Mouse (Mus musculus) neural tube, embryonic 10.5 days (tissue): Measurements from ENCODE around the gene Fam178b.
"Not testable (repeated sequence)": the region's sequence is repeated elsewhere in the genome, so short reads cannot be mapped to it uniquely, and the experiment has no call there.

Source experiments
- DNase-seq: peaks from one replicate; pipeline ENCODE4 v3.0.0-alpha.2; 2017; ENCODE audit warnings: low spot score; ENCODE audit errors: extremely low spot score

Gene Fam178b

DNA sequence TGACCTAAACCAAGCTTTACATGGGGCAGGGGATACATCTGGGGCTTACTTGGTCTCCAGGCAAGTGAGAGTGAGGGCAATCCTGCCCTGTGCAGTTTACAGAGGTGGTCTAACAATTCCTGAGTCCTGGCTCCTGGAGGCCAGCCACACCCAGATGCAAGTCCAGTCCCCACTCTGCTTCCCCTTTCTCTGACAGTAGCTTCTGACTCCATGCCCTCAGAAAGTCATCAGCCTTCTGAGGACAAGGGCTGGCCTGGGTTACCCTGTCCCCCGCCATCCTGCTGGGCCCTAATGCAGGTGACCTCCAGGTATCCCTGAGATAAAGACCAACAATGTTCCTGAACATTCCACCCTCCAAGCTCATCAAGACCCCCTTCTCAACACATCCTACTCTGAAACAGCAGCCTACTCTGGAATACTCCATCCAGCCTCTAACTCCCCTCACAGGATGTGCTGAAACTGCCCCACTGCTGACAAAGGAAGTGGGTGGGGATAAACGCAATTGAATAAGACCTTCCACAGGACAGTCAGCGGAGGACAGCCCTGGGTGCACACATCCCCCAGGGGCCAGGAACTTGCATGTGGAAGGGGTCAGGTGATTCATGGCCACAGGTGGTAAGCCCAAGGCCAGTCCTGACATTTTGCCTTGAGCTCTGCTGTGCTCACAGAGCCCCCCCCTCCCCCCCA is 52.8 kb downstream of the Fam178b start:
- DNase-seq, result no peak

DNA sequence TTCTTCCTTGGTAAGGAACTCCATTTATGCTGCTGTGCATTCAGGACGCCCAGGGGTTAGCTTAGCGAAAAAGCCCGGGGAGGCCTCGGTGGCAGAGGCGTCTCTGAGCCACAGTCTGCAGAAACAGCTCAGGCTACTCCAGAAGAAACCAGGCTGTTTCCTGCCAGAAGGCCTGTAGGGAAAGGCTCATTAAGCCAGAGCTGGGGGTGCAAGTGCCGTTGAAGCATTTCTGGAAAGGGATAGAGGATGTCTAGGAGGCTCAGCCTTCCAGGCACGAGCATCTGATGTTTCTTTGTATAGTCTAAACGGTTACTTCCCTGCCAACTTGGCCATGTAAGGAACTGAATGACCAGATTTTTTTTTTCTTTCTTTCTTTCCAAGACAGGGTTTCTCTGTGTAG is 54.4 kb downstream of the Fam178b start:
- no peak for DNase-seq

DNA sequence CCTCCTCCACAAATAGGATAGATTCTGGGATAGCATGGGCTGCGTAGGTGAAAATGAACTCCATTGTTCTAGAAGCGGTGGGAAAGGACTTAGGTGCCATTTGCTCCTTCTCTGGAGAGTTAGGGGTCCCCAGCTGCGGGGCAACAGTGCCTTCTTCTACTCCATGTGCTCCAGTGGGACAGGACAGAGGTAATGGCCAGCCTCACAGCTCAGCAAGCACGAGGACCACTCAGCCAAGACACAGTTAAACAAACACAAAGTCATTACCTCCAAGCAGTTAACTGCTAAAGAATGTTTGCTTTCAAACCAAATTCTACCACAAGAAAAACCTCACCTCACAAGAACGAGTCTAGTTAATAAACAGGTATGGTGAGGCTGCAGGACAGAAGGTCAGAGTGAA is 57.5 kb downstream of the Fam178b start:
- DNase-seq, result no peak

GRCm38 (mm10) chr1:36615958-36616357 is 67.0 kb downstream of the Fam178b start:
- DNase-seq, result not testable (repeated sequence)

DNA sequence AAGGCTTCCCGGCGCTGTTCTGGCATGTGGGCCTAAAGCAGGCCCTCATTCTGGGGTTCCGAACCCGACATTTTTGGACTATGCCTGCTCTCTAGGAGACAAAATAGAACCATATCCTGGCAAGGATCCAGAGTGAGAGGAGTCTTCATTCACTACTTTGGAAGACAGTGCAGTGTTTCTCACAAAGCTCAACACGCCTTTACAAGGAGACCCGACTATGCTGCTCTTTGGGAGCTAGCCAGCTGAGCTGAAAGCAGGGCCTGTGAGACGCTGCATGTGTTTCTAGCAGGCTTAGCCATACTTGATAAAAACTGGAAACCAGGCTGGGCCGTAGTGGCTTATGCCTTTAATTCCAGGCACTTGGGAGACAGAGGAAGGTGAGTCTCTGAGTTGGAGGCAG is 67.8 kb downstream of the Fam178b start:
- no peak for DNase-seq

GRCm38 (mm10) chr1:36614584-36614983 is 68.4 kb downstream of the Fam178b start:
- no peak for DNase-seq

DNA sequence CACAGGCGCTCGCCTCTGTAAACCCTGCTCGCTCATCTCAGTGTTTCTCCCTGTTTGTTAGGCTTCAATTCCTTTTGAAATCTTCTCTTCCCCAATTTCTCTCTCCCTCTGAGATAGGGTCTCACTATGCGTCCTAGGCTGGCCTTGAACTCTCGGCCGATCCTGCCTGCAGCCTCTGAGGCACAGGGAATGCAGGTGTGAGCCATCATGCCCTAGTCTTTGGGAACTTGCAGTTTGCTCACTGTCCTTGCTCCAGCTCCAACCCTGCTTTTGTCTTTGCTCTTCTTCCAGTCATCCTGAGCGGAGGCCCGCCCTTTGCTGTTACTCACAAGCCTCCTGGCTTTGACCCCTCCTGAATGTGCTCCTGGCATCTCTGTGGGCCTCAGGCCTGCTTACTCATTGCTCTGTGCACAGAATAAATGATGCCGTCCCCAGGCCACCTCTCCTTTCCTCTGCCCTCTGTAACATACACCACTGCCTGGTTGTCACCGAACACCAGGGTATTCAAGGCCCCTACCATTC is 69.5 kb downstream of the Fam178b start:
- DNase-seq, result no peak

DNA sequence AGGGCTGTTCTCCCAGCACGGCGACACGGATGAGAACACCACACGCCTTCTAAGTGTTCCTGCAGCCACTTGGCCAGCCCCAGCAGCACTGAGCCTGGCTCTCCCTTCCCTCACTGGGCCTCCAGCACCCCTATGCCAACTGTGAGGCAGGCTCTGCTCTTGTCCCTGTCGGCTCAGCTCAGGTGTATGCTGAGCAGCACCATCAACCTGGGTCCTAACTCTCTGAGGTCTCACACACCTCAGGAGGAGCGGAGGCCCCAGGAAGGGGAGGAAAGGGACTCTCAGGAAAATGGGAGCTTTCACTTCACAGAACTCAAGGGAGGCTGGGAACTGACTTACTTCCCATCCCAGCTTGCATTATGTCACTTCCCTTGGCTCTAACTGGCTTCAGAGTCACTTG is 70.6 kb downstream of the Fam178b start:
- no peak for DNase-seq

DNA sequence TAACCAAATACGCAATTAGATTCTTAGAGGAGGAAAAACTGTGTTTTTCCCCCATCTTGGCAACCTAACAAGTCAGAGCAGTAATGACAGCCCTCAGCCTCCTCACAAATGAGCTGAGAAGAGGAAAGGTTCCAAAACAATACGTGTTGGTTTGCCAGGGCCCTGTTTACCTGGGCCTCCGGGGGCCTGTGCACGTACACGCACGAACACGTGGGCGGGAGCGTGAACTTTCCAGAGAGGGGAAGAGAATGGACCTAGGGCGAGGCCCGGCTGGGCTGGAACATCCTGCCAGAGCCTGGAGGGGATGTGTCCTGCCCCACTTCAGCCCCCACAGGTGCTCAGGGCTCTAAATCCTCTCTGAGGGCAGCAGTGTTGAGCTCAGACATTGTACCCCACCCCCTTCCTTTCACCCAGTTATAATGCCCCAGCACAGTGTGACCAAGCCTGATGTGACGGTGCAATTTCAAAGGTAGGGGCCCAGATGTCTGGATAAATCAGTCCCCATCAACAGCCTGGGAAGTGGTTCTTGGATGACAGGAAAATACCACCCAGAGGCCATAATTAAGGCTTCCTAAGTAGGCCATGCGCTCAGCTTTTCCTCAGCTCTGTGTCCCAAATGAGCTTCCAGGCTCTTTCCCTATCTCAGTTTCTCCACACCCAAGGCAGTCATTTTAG is 71.4 kb downstream of the Fam178b start:
- DNase-seq, result no peak

- DNase-seq, result no peak
Measured at GRCm38 (mm10) chr1:36608211-36608610, 74.8 kb downstream of the Fam178b start.

- DNase-seq, result no peak
Measured at GRCm38 (mm10) chr1:36606951-36607350, 76.0 kb downstream of the Fam178b start.

DNA sequence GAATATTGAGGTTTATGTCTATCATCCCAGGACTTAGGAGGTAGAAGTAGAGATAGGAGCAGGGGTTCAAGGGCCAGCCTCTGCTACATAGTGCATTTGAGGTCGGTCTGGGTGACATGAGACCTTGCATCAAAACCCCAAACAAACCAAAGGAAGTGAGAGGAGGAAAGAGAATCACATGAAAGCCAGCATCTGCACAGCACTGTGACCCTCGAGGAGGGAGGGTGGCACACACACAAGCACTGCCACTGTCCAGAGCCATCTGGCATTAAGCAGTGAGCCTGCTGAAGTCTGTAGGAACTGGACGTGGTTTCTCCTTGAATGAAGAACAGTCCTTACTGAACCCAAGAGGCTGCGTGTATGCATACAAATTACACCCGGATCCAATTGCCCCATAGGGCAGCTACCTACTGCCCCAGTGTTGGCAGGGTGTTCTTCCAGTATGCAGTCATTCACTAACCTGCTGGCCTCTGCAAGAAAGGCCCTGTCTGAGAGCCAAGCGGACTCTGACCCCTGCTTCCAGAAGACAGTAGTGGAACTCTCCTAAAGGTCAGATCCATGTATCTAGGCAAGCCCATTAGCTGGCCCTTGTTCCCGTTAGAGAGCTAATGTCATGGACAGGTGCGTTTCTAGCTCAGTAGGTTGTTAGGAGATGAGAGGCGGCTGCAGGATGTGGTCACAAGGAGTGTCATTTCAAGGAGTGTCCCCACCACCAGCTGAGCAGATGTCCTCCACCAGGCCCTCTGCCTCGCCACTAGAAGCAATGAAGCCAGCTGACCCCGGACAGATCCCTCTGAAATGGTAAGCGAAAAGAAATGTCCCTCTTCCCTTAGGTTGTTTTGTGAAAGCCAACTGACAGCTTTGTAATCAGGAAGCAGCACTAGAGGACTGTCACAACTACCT is 78.5 kb downstream of the Fam178b start:
- DNase-seq, result no peak

DNA sequence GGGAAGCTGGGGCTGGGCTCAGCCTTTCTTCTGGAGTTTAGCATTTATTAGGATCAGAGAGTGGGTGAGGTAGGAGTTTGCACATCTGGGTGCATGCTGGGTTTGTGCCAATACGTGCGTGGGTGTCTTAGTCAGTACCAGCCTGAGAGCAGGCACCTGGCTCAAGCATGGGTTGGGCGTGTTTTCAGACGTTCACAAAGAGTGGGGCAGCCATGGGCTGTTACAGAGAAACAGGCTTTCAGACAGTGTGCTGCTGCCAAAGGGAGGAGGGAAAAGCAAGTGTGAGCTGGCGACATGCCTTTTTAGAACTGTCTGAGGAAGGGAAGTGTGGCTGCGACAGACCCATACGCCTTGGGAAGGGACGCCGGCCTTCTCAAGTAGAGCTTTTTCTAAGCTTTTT is 79.6 kb downstream of the Fam178b start:
- no peak for DNase-seq

DNA sequence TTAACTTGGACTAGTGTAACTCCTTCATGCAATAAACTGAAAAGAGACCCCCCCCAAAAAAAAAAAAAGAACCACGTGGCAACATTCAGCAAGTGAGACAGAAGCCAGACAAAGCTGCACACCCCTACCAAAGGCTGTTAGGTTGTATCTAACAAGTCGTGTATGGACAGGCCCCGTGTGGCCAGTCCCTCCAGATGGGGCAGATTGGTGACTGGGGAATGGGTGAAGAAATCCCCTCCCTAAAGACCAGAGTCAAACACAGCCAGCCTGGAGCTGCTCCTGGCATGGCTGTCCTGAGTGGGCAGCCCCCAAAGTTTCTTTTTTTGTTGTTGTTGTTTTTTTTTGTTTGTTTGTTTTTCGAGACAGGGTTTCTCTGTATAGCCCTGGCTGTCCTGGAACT is 80.7 kb downstream of the Fam178b start:
- no peak for DNase-seq

GRCm38 (mm10) chr1:36598411-36598810 is 84.6 kb downstream of the Fam178b start:
- DNase-seq, result no peak

- DNase-seq, result no peak
Measured at GRCm38 (mm10) chr1:36596114-36596513, 86.9 kb downstream of the Fam178b start.

DNA sequence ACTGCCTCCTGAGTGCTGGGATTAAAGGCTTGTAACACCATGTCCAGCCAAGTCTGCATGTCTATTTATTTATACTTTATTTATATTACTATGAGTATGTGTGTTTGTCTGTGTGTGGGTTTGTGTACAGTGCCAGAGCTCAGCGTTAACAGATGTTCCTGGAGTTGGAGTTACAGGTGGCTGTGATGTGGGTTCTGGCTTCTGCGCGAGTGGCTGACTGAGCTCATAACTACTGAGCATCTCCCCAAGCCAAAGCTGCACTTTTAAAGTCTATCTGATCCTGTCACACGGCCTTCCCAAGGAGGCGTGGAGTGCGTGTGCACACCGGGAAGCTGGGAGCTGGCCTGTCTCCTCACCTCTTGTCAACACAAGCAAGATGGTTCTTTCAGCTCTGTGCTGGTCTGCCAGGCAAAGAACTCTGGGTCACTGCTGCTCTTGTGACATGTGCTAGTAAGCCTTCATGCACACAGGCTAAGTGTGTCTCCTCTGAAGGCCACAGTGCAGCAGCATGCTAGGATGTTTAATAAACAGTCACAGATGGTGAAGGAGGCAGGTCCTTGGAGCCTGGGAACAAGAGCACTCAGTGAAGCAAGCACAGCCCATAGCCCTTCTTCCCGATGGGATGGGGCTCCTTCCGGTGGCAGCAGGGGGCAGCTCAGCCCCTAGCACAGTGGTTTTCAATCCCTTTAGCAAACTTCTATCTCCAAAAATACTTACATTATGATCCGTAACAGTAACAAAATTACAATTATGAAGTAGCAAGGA is 87.6 kb downstream of the Fam178b start:
- no peak for DNase-seq

GRCm38 (mm10) chr1:36593099-36593498 is 89.9 kb downstream of the Fam178b start:
- DNase-seq, result no peak

DNA sequence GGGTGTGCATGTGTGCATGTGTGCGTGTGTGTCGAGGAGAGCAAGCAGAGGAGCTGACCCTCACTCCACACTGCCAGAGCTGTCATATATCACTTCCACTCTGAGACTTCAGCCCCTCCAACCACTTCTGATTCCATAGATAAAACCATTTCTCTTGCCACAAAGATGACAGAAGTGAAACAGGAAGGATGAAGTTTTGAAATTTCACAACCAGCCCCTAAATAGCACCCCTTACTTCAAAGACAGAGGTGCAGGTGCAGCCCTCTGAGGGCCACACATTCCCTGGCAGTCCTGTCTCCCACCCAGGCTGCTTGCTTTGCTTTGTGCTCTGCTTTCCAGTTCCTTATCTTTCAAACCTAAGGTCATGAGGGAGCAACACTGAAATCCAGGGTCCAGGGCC is 91.6 kb downstream of the Fam178b start:
- no peak for DNase-seq

- DNase-seq, result no peak
Measured at GRCm38 (mm10) chr1:36590664-36591063, 92.3 kb downstream of the Fam178b start.

DNA sequence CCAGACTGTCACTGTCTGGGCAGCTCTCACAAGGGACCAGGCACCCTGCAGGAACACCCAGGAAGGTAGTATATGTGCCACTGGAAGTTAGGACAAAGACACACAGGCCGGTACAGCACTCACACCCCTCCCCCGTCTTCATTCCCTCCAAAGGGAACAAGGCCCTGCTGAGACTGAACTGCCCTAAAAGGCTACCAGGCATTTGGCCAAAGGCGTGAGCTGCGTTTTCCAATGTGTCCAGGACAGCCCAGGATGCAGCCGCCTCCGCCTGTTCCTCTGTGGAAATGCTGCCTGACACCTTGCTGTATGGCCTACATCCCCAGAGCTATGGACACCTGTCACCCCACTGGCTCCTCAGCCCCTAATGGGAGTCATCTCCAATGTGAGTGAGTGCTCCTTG is 93.5 kb downstream of the Fam178b start:
- no peak for DNase-seq
